Comparison of ENCODE assay signal across 16 mouse cellular contexts in the genomic region with DNA sequence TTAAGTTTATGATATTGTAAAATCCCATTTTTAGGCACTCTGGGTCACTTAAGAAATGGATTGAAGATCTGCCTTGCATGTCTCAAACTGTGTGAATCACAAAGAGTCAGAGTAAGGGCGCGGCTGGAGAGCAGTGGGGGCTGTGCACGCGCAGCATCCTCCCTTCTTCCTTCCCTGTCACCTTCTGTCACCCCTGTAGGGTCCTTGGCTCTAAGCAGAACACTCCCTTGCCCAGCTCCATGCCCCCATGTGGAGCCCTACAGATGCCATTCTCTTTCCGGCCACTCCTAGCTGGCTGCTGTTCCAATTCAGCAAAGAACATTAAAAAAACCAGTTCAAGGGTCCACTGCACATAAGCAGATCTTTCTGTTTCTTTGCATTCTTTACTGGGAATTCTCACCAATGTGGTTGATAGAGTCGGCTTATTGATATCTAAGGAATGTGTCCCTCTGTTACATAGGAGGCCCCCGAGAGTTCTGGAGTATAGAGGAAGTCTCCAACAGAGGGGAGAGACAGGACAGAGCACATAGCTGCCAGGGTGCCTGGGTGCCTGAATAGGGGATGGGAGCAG. TPM values are rescaled to one million over a fixed set of nuclear protein-coding genes. Genes with fewer than 3 reads are reported as not detected.
DNase-seq lines count a peak whose midpoint lies in the region; ATAC-seq lines count a peak whose summit lies in the region.
"Had no signal": no experiment of that assay in that cellular context is flagged by ENCODE, and none has a peak within 500 bp of the region (broad histone marks: within the 10 kb centered on the region; RNA-seq: fewer than 3 reads in every experiment).

No protein-coding gene starts in this region.

- H3K36me3 ChIP-seq in hindbrain, embryonic 10.5 days: no peaks in the 10 kb centered on the region
- no peaks in the 10 kb centered on the region for H3K36me3 ChIP-seq in hindbrain, embryonic 16.5 days (ENCODE audit: control insufficient read depth, insufficient read depth, low read length)
- H3K36me3 ChIP-seq: forebrain, embryonic 10.5 days; liver, embryonic 12.5 days; neural tube, embryonic 13.5 days had no signal

- H3K4me3 ChIP-seq in hindbrain, embryonic 10.5 days: no peak overlapping the region
- no peak overlapping the region for H3K4me3 ChIP-seq in hindbrain, embryonic 16.5 days (ENCODE audit: low read length)
- H3K4me3 ChIP-seq: forebrain, embryonic 10.5 days; liver, embryonic 12.5 days; neural tube, embryonic 13.5 days had no signal

- 0 out of 2 replicates have a peak overlapping the region, but pooled peaks have one; percentile 1 for H3K27ac ChIP-seq in hindbrain, embryonic 10.5 days
- no peak overlapping the region for H3K27ac ChIP-seq in hindbrain, embryonic 16.5 days (ENCODE audit: low read depth, low read length)
- H3K27ac ChIP-seq: forebrain, embryonic 10.5 days; liver, embryonic 12.5 days; neural tube, embryonic 13.5 days had no signal

- H3K4me2 ChIP-seq in hindbrain, embryonic 16.5 days (ENCODE audit: low read length): no peak overlapping the region
- H3K4me2 ChIP-seq: liver, embryonic 12.5 days; neural tube, embryonic 13.5 days had no signal

- no peaks in the 10 kb centered on the region for H3K9me3 ChIP-seq in hindbrain, embryonic 10.5 days
- H3K9me3 ChIP-seq in hindbrain, embryonic 16.5 days (ENCODE audit: control insufficient read depth, low read length): no peaks in the 10 kb centered on the region
- H3K9me3 ChIP-seq: forebrain, embryonic 10.5 days; liver, embryonic 12.5 days; neural tube, embryonic 13.5 days had no signal

- ATAC-seq in hindbrain, embryonic 16.5 days: no peak
- ATAC-seq: liver, embryonic 12.5 days had no signal

- 78% methylated on average over 7 of the region's 7 CpGs for WGBS in hindbrain, embryonic 10.5 days
- 77% methylated on average over 7 of the region's 7 CpGs for WGBS in hindbrain, embryonic 16.5 days

- H3K4me1 ChIP-seq in hindbrain, embryonic 10.5 days (replicated peaks): peaks cover 20% of the 10 kb centered on the region
- H3K4me1 ChIP-seq in hindbrain, embryonic 16.5 days (ENCODE audit: control insufficient read depth, insufficient read depth, low read depth, low read length): no peaks in the 10 kb centered on the region
- H3K4me1 ChIP-seq: liver, embryonic 12.5 days; neural tube, embryonic 13.5 days had no signal

- no peak overlapping the region for H3K9ac ChIP-seq in hindbrain, embryonic 16.5 days (ENCODE audit: low read depth, low read length)
- H3K9ac ChIP-seq: liver, embryonic 12.5 days; neural tube, embryonic 13.5 days had no signal

- no peaks in the 10 kb centered on the region for H3K27me3 ChIP-seq in hindbrain, embryonic 10.5 days (ENCODE audit: insufficient read depth, poor library complexity, severe bottlenecking)
- no peaks in the 10 kb centered on the region for H3K27me3 ChIP-seq in hindbrain, embryonic 16.5 days (replicated peaks; ENCODE audit: control insufficient read depth, insufficient read depth, low read length)
- H3K27me3 ChIP-seq: liver, embryonic 12.5 days; neural tube, embryonic 13.5 days had no signal

- no peak for DNase-seq in hindbrain, embryonic 10.5 days (ENCODE audit: low spot score)
- DNase-seq in 3T3-L1 (ENCODE audit: low read depth, low spot score) (peak; percentile 61), MN1 (ENCODE audit: low spot score) (no peak)
- peak; percentile 42 for DNase-seq in cerebellum, adult 11-12 months
- DNase-seq in cerebellum, postnatal 36 days: peak; percentile 13 to 14
- no peak for DNase-seq in embryo, embryonic 11 days
- no peak for DNase-seq in adrenal gland, postnatal 14 days
- DNase-seq: adrenal gland, postnatal 25 days; kidney, postnatal 10 days; right cerebral cortex, postnatal 4 days had no signal

RNA-seq across cellular contexts. Expression of gene Cxcl12, which starts 51.7 kb away (rescaled TPM):
- 63.6 and 67.1 TPM in 2 replicates for polyA plus RNA-seq in hindbrain, embryonic 10.5 days (2016; fragmentation: Nextera tagmentation; extraction: Ambion mirVana)
- polyA plus RNA-seq in hindbrain, embryonic 16.5 days (2015; fragmentation: Nextera tagmentation; extraction: Ambion mirVana): 71.7 and 89.4 TPM in 2 replicates
- total RNA-seq in adrenal gland, postnatal 14 days (2021): 97.5 and 98.9 TPM in 2 replicates
- total RNA-seq: granulocyte monocyte progenitor cell, adult 5-6 weeks; monocyte, adult 5-6 weeks had no signal

Comparison
In these comparisons a context has a peak if more than half of its experiments do, and no peak if none do; other contexts are left out.
1. DNase-seq: peak in 3T3-L1 (single experiment), cerebellum, adult 11-12 months (single experiment) and cerebellum, postnatal 36 days (2 of 2); none in hindbrain, embryonic 10.5 days (single experiment), MN1 (single experiment), embryo, embryonic 11 days (single experiment) and adrenal gland, postnatal 14 days (single experiment).